Mouse (Mus musculus): ENCODE data around the gene S1pr5. TPM values are rescaled to one million over a fixed set of nuclear protein-coding genes. Genes with fewer than 3 reads are reported as not detected.

S1pr5 gene
- total and polyA plus RNA-seq, 3 experiments, result 0.04 to 0.08 TPM; not detected in 1

GRCm38 (mm10) chr9:21276307-21276706 lies 28.1 kb upstream of the S1pr5 start:
- peak; percentile 39 for DNase-seq (ENCODE audit: low read depth, low spot score)
- H3K9ac ChIP-seq (ENCODE audit: control insufficient read depth, low read depth, low read length, poor library complexity, severe bottlenecking), result no peak overlapping the region
- H3K4me1 ChIP-seq (ENCODE audit: control insufficient read depth in 1 of 2, insufficient read depth in 2 of 2, low read length in 2 of 2), result no peaks in the 10 kb centered on the region
- H3K9me3 ChIP-seq (replicated peaks; ENCODE audit: insufficient read depth, low read length), result no peaks in the 10 kb centered on the region
- no peaks in the 10 kb centered on the region for H3K79me2 ChIP-seq (ENCODE audit: control insufficient read depth, insufficient read depth, low read length, poor library complexity)
- peaks cover 0 to 71% of the 10 kb centered on the region in 2 experiments; a peak in 2 of 4 replicates for H3K36me3 ChIP-seq (ENCODE audit: control insufficient read depth in 1 of 2, insufficient read depth in 2 of 2, low read length in 2 of 2)
- H3K27me3 ChIP-seq (ENCODE audit: control insufficient read depth in 1 of 2, insufficient read depth in 2 of 2, low read length in 2 of 2), result no peaks in the 10 kb centered on the region
- H3K27ac ChIP-seq (ENCODE audit: control insufficient read depth, low read depth, low read length), result no peak overlapping the region
- H3K4me3 ChIP-seq (ENCODE audit: control insufficient read depth in 1 of 2, insufficient read depth in 1 of 2, low read depth in 2 of 2, low read length in 2 of 2), result no peak overlapping the region
- TF ChIP-seq KAT2A (conservative IDR thresholded peaks at IDR 0.05; ENCODE audit: low read depth, low read length) (no peak), BHLHE40 (IDR thresholded peaks at IDR 0.05; ENCODE audit: borderline replicate concordance, low read depth, low read length) (no peak), MAFK (IDR thresholded peaks at IDR 0.05; ENCODE audit: borderline replicate concordance, low read depth, low read length) (no peak), E2F4 (IDR thresholded peaks at IDR 0.05; ENCODE audit: borderline replicate concordance, low read depth, low read length) (no peak), ZKSCAN1 (IDR thresholded peaks at IDR 0.05; ENCODE audit: low read depth, low read length) (0 out of 2 replicates have a peak, but pooled peaks have one; percentile 25), EP300 (IDR thresholded peaks at IDR 0.05; ENCODE audit: low read depth in 1 of 2, low read length in 2 of 2) (0 out of 4 replicates have a peak, but pooled peaks of 1 of the 2 experiments have one; percentile 7), MAX (IDR thresholded peaks at IDR 0.05; ENCODE audit: low read length) (no peak), TBP (IDR thresholded peaks at IDR 0.05; ENCODE audit: low read depth, low read length) (no peak), ZNF384 (IDR thresholded peaks at IDR 0.05; ENCODE audit: low read depth, low read length) (no peak), CTCF (IDR thresholded peaks at IDR 0.05 in 2 of 3, conservative IDR thresholded peaks at IDR 0.05 in 1 of 3; ENCODE audit: control insufficient read depth in 1 of 3, insufficient read depth in 1 of 3, low read depth in 2 of 3, low read length in 3 of 3, poor library complexity in 1 of 3, severe bottlenecking in 1 of 3) (no peak), GATA1 (IDR thresholded peaks at IDR 0.05; ENCODE audit: low read depth, low read length) (no peak), RCOR1 (IDR thresholded peaks at IDR 0.05; ENCODE audit: low read depth, low read length) (no peak), MXI1 (IDR thresholded peaks at IDR 0.05; ENCODE audit: low read depth, low read length) (no peak; the same call in 1 of the 2 replicates), GABPA (IDR thresholded peaks at IDR 0.05; ENCODE audit: low read depth, low read length) (no peak), UBTF (IDR thresholded peaks at IDR 0.05; ENCODE audit: borderline replicate concordance, insufficient read depth, low read depth, low read length) (no peak), ZMIZ1 (IDR thresholded peaks at IDR 0.05; ENCODE audit: low read depth, low read length) (peak; percentile 79), JUND (IDR thresholded peaks at IDR 0.05; ENCODE audit: low read depth, low read length) (no peak), ETS1 (IDR thresholded peaks at IDR 0.05; ENCODE audit: low read depth, low read length) (no peak), POLR2A (IDR thresholded peaks at IDR 0.05; ENCODE audit: control insufficient read depth in 1 of 2, insufficient read depth in 1 of 2, low read depth in 1 of 2, low read length in 2 of 2, poor library complexity in 1 of 2) (peak in 1 of 2 experiments; percentile 47; a peak in 1 of 4 replicates), ZC3H11A (IDR thresholded peaks at IDR 0.05; ENCODE audit: low read depth, low read length) (no peak), CHD1 (IDR thresholded peaks at IDR 0.05; ENCODE audit: low read depth, low read length) (no peak), MYC (IDR thresholded peaks at IDR 0.05; ENCODE audit: low read depth, low read length) (no peak), USF1 (IDR thresholded peaks at IDR 0.05; ENCODE audit: low read depth, low read length) (no peak), HCFC1 (IDR thresholded peaks at IDR 0.05; ENCODE audit: low read depth, low read length) (peak; percentile 25; the same call in 1 of the 2 replicates), TCF12 (IDR thresholded peaks at IDR 0.05; ENCODE audit: low read depth, low read length) (no peak), NRF1 (IDR thresholded peaks at IDR 0.05; ENCODE audit: insufficient read depth, low read depth, low read length, poor library complexity, severe bottlenecking) (no peak), RAD21 (IDR thresholded peaks at IDR 0.05; ENCODE audit: low read depth, low read length) (no peak), TAL1 (IDR thresholded peaks at IDR 0.05; ENCODE audit: low read length) (no peak), NELFE (IDR thresholded peaks at IDR 0.05; ENCODE audit: low read depth, low read length) (peak; percentile 24), MAZ (IDR thresholded peaks at IDR 0.05; ENCODE audit: low read depth, low read length) (no peak), SIN3A (IDR thresholded peaks at IDR 0.05; ENCODE audit: low read length) (no peak), MYB (IDR thresholded peaks at IDR 0.05; ENCODE audit: low read depth, low read length) (no peak), CHD2 (IDR thresholded peaks at IDR 0.05; ENCODE audit: low read length) (no peak), ELF1 (IDR thresholded peaks at IDR 0.05; ENCODE audit: low read depth, low read length) (no peak), SMC3 (IDR thresholded peaks at IDR 0.05; ENCODE audit: low read depth, low read length) (no peak), MEF2A (IDR thresholded peaks at IDR 0.05; ENCODE audit: extremely low read depth, insufficient replicate concordance, low read depth, low read length, poor library complexity, severe bottlenecking) (no peak), POLR2AphosphoS5 (IDR thresholded peaks at IDR 0.05; ENCODE audit: borderline replicate concordance, low read depth, low read length) (peak; percentile 72; the same call in 1 of the 2 replicates), USF2 (IDR thresholded peaks at IDR 0.05; ENCODE audit: borderline replicate concordance in 1 of 2, insufficient read depth in 1 of 2, low read depth in 1 of 2, low read length in 2 of 2) (no peak)

Data from MEL (cell line).